Mouse (Mus musculus) ES-E14 (cell line): ENCODE data around the gene Tcl1b2.
"Not testable (repeated sequence)": the region's sequence is repeated elsewhere in the genome, so short reads cannot be mapped to it uniquely, and the experiment has no call there.

Experiments
- HCFC1 ChIP-seq: IDR thresholded peaks from 2 replicates; pipeline ENCODE4 v1.6.1; 2012; ENCODE audit warnings: low read length, inconsistent platforms, borderline replicate concordance; ENCODE audit not compliant: insufficient read depth
- MAFK ChIP-seq: IDR thresholded peaks from 2 replicates; pipeline ENCODE4 v1.6.1; 2014; ENCODE audit warnings: mild to moderate bottlenecking, low read depth, low read length, inconsistent platforms; ENCODE audit not compliant: insufficient read depth
- ZC3H11A ChIP-seq: IDR thresholded peaks from 2 replicates; pipeline ENCODE4 v1.6.1; 2012; ENCODE audit warnings: low read depth, mild to moderate bottlenecking, inconsistent platforms, low read length, borderline replicate concordance
- ZNF384 ChIP-seq: IDR thresholded peaks from 2 replicates; pipeline ENCODE4 v1.6.1; 2012; ENCODE audit warnings: low read depth, low read length, inconsistent platforms

GRCm38 (mm10) chr12:105181040-105181644 is 35.3 kb downstream of the Tcl1b2 start:
- not testable (repeated sequence) for TF ChIP-seq HCFC1, ZC3H11A, ZNF384, MAFK
